Mouse (Mus musculus): ENCODE data around the gene Wwc1.

Gene Wwc1

DNA sequence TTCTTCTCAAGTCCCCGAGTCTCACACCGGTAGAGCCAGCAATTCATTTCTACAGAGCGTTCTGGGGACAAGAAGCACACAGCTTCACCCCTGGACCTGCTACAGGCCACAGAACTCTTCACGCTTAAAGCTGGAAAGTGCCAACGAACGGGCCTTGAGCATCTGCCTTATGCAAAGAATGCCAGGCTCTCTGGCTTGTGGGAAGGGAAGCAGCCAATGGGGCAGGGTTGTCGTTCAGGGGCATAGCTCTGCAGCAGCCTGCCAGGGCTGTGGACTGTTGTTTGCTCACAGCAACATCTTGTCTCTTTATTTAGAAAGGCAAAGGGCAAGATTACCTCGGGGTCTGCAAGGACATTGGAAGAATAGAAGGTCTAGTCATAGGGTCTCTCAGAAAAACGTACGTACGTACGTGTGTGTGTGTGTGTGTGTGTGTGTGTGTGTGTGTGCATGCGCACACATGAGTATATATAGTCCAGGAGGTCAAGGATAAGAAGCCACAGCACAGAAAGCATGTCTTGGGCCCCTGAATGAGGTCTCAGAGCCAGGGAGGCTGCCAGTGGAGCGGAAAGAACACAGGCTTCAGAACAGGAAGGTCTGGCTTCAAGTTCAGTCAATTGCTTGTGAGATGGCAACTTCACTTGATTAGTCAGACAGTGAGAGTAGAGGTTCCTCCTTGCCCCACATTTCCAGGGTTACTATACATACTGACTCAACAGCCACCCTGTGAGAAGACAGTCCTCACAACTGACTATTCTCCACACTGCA lies 48.0 kb downstream of the Wwc1 start:
- no peak for DNase-seq

DNA sequence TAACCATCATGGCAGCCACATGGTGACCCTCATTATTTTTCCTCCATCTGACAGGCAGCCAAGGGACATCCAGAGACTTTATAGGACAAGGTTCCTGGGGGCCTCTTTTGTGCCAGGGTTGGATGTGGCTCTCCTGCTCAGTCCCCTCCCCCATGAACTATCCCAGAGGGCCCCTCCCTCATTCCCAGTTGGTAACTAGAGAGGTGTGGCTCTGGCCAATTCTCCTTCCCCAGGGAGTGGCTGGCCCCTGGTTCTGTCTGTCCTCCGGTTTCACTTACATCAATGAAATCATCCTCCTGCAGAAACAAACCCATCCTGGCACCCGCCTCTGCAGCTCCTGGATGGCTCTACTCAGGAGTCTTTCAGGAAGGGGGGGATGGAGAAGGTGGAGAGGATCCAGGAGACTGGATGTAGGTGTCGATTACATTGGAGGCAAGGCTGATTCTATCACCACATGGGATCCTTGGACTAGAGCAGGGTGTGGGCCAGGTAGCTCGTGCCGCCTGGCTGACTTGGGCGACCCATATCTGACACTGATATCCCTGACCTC lies 49.7 kb downstream of the Wwc1 start:
- no peak for DNase-seq

DNA sequence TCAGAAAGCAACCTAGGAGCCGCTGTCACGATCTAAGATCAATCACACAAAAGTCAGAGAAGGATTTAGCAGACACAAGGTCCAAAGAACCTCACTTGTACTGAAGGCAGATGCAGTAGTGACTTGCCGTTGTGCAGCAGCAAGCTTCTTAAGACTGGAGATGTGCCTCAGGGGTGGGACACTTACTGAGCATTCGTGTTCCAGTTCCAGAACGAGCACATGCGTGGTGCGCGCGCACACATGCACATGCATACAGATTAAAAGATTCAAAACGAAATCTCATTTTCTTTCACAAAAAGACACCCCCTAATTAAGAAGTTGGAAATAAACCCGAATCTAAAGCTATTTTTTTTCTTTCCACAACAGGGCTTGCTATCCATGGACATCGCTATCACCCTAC lies 51.9 kb downstream of the Wwc1 start:
- no peak for DNase-seq

DNA sequence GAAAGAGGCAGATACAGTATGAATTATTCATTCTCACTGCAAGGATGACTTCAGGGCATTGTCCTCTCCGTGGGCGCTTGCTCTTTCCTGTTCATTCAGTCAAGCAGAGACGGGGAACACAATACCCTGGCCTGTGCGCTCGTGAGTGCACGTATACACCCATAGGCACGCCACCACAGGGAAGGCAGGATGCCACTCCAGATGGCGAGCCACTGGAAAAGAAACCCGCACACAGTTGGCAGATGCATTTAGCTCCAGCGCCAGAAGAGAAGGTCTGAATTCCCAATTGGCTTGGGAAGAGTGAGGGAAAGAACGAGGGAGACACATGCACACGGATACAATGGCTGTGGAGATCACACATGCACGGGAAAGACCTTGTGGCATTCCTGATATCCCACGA lies 53.0 kb downstream of the Wwc1 start:
- no peak for DNase-seq

DNA sequence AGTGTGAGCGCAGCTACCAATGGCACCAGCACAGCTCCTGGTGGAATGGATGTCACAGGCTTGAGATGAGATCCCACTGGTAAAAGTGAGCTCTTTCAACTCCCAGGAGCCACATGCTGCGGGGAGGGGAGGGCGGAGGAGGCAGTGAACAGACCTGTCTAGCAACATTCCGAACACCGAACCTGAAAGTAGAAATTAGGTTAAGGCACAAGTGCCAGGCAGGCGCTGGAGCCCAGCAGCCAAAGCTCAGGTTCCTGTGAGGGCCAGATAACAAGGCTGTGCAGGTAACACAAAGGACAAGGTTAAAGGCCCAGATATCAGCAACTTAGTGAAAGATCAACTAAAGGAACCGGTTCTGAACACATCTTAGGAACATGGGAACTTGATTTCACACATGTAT lies 54.7 kb downstream of the Wwc1 start:
- DNase-seq: no peak

DNA sequence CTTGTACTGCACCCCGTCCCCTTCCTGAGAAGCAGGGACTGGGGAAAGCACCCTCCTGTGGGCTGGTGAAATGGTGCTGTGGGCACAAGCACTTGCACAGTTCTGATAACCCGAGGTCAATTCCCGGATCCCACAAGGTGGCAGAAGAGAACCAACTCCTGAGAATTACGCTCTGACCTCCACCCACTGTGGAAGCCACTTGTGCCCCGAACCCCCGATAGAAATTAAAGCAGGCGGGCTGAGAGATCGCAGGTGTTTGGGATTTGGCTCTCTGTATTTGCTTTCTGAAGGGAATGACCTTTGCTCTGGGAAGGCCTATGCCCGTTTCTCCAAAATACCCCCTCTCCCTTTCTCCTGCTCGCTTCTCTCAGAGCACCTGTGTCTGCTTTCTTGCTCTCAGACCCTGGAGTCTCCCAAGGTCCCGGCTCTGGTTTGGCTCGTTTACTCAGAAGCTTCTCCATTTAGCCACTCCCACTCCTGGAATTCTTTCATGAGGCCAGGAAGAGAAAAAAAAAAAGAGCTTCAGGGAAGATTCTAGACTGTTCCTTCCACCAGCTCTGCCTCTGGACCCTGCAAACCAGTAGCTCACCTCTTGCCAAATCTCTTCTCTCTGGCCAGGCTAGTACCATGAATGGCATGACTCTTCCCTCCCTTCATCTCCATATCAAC lies 58.0 kb downstream of the Wwc1 start:
- peak in 1 of 2 experiments; percentile 24 for DNase-seq

DNA sequence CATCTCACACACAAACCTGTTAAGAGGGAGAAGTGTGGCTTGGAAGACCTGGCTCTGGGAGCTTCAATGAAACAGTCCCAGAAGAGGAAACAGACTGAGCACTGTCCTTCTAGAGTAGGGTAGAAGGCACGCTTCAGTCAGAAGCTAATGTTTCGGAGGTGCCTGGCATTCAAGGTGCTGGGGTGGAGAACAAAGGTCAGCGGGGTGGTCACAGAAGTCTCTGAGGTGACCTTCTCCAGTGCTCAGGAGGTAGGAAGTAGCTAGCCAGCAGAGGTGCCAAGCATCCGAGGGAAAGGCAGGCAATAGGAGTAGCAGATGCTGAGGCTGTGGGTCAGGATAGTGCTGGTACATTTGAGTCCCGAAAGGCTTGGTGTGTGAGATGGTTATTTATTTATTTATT lies 59.6 kb downstream of the Wwc1 start:
- no peak for DNase-seq

DNA sequence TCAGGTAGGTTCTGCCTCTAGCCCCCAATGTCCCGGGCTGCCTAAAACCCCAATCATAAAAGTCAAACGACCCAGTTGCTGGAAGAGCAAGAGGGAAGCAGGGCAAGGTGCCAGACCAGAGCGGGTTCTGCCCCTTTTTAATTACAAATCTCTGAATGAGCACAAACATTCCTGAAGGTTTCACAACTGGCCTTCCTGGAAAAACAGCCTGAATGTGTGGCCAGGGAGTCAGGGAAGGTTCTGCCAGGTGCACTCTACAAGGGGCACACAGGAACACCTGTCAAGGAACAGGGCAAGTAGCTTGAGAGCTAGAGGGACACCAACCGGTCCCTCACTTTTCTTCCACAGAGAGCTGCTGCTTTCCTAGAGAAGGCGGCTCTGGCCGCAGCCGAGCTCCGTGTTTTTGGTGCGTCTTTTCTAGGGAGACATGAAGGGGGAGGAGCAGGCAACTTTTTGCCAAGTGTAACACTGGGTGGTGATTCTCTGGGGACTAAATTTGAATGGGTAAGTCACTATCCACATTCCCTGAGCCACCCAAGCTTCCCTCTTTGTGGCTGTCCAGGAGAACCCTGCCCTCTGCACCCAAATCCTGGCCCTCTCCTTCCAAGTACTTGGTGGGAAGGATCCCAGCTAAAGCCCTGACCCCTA lies 60.3 kb downstream of the Wwc1 start:
- DNase-seq: no peak

DNA sequence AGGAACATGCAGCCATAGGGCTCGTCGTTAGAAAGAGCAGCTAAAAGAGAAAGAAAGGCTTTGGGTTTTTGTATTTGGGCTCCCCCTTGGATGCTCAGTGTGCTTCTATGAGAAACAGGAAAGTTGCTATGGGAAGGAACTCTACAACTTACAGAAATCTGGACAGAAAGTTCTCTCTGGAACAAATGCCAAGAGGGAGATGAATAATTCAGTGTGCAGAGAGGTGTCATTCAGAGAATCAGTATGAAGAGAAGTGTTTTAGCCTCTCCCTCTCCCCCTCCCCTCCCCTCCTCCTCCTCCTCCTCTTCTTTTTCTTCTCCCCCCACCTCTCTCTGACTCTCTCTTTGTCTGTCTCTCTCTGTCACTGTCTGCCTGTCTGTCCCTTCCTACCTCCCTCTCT lies 60.9 kb downstream of the Wwc1 start:
- no peak for DNase-seq

DNA sequence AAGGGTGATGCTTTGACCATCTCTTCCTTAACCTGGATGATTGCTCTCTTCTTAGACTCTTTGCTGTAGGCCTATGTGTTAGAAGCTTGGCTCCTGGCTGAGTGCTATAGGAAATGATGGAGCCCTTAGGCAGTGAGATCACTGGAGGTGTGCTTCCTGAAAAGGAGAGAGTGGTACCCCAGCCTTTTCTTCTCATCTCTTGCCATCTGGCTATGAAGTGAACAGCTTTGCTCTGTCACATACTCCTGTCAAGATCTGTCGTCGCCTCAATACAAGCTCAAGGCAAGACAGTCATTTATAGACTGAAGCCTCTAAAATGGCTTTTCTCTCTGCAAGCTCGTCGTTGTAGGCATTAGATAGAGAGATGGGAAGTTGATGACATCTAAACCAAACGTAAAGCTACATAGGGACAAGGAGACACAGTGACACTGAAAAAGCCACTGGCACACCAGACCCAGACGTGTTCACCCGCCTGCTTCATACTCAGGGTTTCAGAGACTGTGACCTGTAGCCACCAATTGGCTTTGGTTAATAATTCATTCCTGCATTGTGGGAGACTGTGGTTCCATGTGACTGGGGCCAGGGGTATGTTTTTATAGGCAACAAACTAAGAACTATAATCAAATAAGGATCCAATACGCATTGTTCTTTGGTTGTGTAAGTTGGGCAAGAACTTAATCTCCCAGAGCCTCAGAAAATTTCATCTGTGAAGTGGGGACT lies 63.7 kb downstream of the Wwc1 start:
- DNase-seq: no peak

DNA sequence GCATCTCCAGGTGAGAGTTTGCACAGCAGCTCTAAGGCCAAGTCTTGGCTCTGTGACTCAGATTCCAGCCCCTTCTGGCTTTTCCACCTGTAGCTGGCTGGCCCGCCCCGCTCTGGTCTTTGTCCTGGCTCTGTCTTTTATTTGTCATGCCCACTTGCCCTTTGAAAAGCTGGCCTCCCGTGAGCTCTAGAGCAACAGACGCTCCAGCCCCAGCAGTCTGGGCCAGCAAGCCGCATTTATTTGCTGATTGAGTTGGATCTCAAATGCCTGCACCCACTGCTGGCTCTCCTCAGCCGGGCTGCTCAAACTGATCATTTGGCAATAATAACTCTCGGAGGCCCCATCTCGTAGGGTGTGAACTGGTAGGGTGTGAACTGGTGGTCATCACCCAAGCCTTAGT lies 64.8 kb downstream of the Wwc1 start:
- peak in 1 of 2 experiments; percentile 39 for DNase-seq

DNA sequence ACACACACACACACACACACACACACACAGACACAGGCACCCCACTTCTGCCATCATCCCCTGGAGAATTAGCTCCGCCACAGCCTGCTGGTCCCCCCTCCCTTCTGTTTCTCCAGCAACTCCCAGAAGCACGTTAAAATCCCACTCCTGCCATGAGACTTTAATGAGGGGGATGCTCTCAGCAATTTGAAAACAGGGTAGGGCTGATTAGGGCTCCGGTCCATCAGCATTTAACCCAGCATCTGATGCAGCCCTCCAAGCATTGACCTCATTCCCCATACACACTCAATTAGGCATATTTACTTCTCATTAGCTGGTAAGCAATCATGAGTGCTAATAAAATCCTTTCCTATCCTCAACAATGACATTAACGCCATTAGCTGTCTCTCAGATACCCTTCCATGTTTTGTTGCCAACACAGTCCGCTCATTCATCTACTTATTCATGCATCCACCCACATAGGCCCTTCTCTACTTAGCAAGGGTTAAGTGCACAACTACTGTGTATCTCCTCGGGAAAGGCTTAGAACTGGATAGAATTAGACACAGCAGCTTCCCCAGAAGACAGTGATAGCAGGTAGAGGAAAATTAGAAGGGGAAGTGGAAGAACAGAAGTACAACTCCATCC lies 66.8 kb downstream of the Wwc1 start:
- no peak for DNase-seq

DNA sequence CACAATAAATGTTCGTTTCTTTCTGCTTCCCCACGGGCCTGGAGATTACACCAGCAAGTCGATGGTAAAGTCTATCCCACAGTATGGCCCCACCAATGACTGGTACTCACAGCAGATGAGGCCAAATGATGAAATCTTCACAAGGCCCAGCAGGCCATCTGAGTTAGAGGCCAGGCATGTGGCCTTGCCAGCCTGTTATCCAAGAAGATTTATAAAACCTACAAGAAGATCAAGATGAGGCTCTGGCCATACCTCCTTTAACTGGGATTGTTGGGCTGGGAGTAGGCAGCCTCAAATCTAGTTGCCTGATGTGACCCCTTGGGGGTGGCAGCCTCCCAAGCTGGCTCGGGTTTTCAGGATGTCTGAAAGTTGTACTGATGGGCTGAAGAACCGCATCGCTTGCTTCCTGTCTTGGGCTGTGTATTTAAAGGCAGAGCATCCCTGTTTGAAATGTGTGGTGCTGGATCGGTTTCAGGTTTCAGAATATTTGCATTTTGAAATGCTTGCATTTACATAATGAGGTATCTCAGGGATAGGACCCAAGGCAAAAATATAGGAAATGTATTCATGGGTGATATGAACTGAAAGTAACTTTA lies 75.3 kb downstream of the Wwc1 start:
- no peak for DNase-seq

DNA sequence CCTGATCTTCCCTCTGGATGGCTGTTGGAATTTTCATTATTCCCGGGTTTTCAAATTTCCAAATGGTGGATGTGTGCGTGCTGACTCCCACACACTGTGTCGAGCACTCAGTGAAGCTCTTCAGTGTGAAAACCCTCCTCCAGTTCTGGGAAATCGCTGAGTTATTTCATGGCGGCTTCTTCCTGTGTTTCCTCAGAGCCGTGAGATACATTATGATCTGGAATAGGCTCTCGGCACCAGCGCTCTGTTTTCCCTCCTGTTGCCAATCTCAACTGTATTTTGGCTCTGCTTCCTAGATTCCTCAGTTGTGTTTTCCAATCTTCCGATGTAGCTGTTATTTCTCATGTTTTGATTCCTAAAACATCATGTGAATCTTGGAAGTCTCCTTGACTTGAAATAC lies 77.2 kb downstream of the Wwc1 start:
- no peak for DNase-seq

DNA sequence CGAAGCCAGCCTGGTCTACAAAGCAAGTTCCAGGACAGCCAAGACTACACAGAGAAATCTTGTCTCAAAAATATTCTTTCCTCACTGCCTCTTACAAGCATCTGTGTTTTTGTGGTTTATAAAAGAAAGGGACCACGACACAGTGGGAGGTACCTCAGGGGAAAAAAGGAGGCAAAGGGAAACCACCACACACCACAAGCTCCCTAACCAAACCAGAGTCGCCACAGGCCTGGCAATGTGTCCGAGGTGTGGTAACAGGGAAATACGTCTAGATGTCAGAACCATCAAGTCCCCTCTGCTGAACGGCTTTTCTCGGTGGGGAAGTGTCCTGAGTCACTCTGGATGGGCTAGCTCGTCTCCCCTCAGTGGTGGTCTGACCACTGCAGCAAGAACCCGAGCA lies 80.4 kb downstream of the Wwc1 start:
- no peak for DNase-seq

DNA sequence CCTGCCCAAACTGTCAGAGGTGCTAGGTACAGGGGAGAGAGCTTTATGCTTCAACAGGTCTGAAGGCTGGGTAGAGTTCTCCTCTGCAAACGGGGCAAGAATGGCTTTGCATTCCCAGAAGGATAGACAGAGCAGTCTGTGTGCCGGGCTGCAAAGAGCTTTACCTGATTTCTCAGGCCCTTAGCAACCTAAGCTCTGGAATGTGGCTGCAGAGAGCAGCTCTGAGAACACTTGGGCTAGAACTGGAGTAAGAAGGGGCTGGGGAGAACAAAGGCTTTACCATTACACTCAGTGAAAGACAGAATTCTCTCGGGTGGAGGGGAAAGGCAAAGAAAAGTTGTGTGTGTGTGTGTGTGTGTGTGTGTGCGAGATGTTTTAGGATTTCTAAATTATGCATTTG lies 86.9 kb downstream of the Wwc1 start:
- no peak for DNase-seq

DNA sequence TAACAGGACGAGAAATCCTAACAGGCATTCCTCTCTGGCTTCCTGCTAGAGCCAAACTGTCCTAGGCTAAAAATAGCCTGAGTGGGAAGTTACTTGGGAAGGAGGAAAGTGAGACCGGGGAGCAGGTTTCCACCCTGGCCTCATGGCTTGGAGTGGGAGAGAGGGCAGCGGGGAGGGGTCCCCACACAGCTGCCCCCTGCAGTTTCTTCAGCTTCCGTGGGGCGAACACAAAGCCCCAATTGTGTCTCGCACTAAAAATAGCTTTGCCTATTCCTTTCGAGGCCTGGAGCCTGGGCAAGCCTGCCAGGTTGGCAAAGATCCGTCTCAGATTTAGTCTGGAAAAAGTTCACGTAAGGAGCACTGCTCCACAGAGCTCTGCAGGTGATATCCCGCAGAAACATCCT lies 87.3 kb downstream of the Wwc1 start:
- DNase-seq: peak; percentile 22 to 30

DNA sequence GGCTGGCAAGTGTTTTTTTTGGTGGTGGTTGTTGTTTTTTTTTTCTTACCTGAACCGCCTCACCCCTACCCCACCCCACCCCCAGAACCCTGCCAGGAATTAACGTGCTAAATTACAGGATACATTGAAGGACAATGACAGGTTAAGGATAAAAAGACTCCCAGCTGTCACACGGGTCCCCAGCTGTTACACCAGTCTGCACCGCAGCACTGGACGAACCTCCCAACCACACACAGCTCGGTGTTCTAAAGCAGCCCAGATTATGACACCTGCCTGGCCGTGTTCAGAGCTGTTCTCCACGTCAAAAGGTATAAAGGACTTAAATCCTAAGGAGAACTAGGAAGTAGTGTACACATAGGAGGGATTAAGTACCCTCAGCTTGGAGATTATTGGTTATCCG lies 88.0 kb downstream of the Wwc1 start:
- no peak for DNase-seq

DNA sequence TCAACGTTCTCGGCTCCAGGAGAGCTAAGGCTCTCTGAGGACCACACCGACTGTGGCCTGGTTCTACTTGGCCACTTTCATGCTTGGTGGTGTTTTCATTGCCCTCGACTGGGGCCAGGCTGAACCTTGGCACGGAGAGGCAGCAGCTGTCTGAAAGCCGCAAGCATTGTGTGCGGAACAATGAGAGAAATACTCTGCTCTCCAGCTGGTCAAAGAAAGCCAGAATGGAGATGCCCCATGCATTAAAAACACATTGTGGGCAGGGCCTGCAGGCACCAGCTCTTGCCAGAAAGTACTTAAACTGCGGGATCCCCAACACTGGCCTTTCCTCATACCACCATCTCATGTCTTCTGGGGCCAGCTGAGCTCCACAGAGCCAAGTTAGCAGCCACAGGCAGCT lies 91.5 kb downstream of the Wwc1 start:
- no peak for DNase-seq

DNA sequence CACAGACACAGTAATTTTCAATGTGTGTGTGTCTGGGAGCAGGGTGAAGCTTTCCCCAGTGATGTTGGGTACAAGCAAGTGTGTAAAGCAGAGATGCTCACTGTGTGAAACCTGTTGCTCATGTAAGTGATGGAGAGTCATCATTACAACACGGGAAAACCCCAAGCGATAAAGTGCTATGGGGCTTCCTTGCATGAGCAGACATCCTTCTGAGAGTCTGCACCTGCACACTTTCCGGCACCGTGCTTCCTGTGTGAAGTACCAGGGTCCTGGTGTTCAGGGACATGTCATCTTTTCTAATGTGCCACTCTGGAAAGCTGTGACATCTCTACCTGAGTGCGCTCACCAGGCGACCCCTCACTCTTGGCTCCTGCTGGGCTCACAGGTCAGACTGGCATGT lies 97.5 kb downstream of the Wwc1 start:
- DNase-seq: no peak

DNA sequence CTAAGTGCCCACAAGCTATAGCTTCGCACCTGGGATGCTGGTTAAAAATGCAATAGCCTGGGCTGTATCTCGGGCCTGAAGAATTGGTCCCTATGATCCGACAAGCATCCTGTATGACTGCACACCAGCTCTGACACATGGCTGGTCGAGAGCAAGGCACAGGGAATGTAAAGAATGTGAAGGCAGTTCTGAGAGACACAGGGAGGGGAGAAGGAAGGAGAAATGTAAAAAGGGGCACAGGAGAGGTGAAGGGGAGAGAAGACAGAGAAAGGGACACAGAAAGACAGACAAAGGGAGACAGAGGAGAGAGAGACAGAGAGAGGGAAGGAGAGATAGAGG lies 101.8 kb downstream of the Wwc1 start:
- no peak for DNase-seq
